Mouse (Mus musculus): ENCODE results near the gene Dffa. TPM values are rescaled to one million over a fixed set of nuclear protein-coding genes. Genes with fewer than 3 reads are reported as not detected.
A peak's percentile ranks its signal among the peaks of the same experiment; 100 is the strongest.

Gene Dffa
- 30.5 and 33.4 TPM in 2 replicates for polyA plus RNA-seq (2016; fragmentation: Nextera tagmentation; extraction: Ambion mirVana)

GRCm38 (mm10) chr4:149103875-149104561 lies at the start of gene Dffa:
Gene Dffa (plus strand): TSS chr4:149104146.
- H3K27ac ChIP-seq: peak within 1 kb of the TSS; percentile 81
- no peaks in the 10 kb centered on the region for H3K9me3 ChIP-seq
- under 1% methylated on average over 35 of the region's 35 CpGs for WGBS
- H3K27me3 ChIP-seq (ENCODE audit: poor library complexity, severe bottlenecking): no peaks in the 10 kb centered on the region
- H3K36me3 ChIP-seq (replicated peaks): peaks cover 17% of the 10 kb centered on the region
- peak; percentile 86 for DNase-seq (ENCODE audit: extremely low spot score, low spot score)
- H3K4me3 ChIP-seq: peak within 1 kb of the TSS; percentile 85
- H3K4me1 ChIP-seq: peaks cover 12% of the 10 kb centered on the region

- peaks cover 64% of the 10 kb centered on the region for H3K4me1 ChIP-seq
- 56% methylated on average over 6 of the region's 6 CpGs for WGBS
Observed at GRCm38 (mm10) chr4:149055847-149056246, 48.1 kb upstream of the Dffa start.

DNA sequence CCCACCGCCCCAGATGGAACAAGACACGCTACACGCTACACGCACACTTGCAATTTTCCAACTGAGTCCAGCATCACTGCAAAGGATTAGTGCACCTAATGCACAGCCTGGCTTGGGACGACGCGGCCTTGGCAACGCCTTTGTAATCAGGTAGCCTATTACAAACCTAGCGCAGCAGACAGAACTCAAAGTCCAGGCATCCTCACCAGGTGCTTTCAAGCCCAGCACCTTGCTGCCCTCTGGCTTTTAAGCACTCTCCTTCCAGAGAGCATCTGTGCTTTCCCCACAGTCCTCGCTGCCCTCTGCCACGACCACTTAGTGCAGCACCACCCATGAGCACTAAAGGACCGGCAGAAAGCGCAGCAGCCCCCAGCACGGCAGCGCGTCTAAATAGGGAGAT lies 47.0 kb upstream of the Dffa start:
- Histone ChIP-seq H3K4me3 (no peak overlapping the region), H3K36me3 (replicated peaks) (peaks cover 4% of the 10 kb centered on the region; the same call in 1 of the 2 replicates), H3K27ac (peak overlapping the region; percentile 53), H3K4me1 (peaks cover 68% of the 10 kb centered on the region), H3K27me3 (ENCODE audit: poor library complexity, severe bottlenecking) (peaks cover 3% of the 10 kb centered on the region; the same call in 1 of the 2 replicates), H3K9me3 (no peaks in the 10 kb centered on the region)
- DNase-seq (ENCODE audit: extremely low spot score, low spot score): no peak
- WGBS: 72% methylated on average over 16 of the region's 16 CpGs

More at GRCm38 (mm10) chr4:149055847-149056246, 48.1 kb upstream of the Dffa start:
- Histone ChIP-seq H3K36me3 (replicated peaks) (peaks cover 4% of the 10 kb centered on the region; the same call in 1 of the 2 replicates), H3K27me3 (ENCODE audit: poor library complexity, severe bottlenecking) (peaks cover 14% of the 10 kb centered on the region), H3K4me3 (no peak overlapping the region), H3K27ac (no peak overlapping the region), H3K9me3 (no peaks in the 10 kb centered on the region)
- no peak for DNase-seq (ENCODE audit: extremely low spot score, low spot score)

DNA sequence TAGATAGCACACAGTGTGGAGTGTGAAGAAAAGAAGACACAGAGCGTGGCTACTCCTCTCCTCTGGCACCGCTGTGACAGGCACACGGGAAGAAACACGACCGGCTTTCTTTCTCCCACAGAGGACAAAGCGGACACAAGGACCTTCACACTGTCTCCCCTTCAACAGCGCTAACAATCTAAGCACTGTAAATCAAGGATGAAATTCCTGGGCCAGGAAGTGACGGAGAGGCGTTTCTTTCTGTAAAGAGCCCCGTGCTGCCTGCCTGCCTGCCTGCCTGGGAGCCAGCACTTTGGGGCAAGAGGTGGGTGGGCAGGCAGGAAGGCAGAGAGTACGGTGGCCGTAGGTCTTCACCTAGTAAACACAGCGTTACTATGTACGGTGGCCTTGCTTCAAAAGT lies 46.5 kb upstream of the Dffa start:
- no peak for DNase-seq (ENCODE audit: extremely low spot score, low spot score)
- H3K4me3 ChIP-seq: no peak overlapping the region
- no peaks in the 10 kb centered on the region for H3K9me3 ChIP-seq
- H3K27me3 ChIP-seq (ENCODE audit: poor library complexity, severe bottlenecking): no peaks in the 10 kb centered on the region
- H3K36me3 ChIP-seq (replicated peaks): peaks cover 4% of the 10 kb centered on the region; the same call in 1 of the 2 replicates
- peaks cover 73% of the 10 kb centered on the region for H3K4me1 ChIP-seq
- 66% methylated on average over 14 of the region's 14 CpGs for WGBS
- peak overlapping the region; percentile 53 for H3K27ac ChIP-seq

DNA sequence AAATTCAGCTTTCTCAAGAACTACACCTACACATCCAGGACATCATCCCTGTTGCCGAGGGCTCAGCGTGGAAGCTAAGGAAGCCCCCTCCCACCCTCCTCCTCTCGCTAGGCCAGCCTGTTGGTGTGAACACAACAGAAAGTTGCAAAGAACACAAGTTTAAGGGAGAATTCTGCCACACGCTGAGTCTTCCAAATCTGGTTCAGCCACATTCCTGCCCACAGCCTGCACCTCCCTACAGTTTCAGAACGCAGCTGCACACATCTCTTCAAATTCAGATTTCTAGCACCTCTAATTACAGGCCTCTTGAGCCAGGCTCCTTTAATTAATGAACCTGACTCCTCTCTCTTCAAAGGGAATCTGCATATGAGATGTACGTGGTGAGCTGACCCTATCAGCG lies 45.6 kb upstream of the Dffa start:
- 50% methylated on average over 7 of the region's 7 CpGs for WGBS
- H3K27me3 ChIP-seq (ENCODE audit: poor library complexity, severe bottlenecking): no peaks in the 10 kb centered on the region
- 0 out of 2 replicates have a peak overlapping the region, but pooled peaks have one; percentile 53 for H3K27ac ChIP-seq
- peaks cover 4% of the 10 kb centered on the region; the same call in 1 of the 2 replicates for H3K36me3 ChIP-seq (replicated peaks)
- peaks cover 81% of the 10 kb centered on the region for H3K4me1 ChIP-seq
- no peak for DNase-seq (ENCODE audit: extremely low spot score, low spot score)
- H3K9me3 ChIP-seq: no peaks in the 10 kb centered on the region
- no peak overlapping the region for H3K4me3 ChIP-seq

DNA sequence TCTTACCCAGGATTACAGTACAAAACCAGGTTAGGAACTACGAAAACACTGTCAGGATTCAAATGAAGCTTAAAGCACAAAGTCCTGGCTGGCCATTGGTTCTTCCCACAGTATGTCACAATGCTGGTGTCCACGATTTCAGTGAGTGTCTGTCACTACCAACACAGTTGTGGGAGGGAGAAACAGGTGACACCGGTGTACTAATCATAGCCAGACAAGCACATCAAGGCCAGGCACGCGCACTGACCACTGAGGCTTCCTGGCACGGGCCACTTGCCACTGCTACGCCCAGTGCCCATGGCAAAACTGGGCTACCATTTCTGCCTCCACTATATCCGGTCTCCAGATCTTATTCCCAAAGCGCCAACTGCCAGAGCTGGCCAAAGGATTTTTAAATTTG lies 44.2 kb upstream of the Dffa start:
- 89% methylated on average over 9 of the region's 9 CpGs for WGBS
- DNase-seq (ENCODE audit: extremely low spot score, low spot score): no peak
- H3K9me3 ChIP-seq: no peaks in the 10 kb centered on the region
- H3K36me3 ChIP-seq (replicated peaks): peaks cover 4% of the 10 kb centered on the region; the same call in 1 of the 2 replicates
- H3K4me1 ChIP-seq: peaks cover 79% of the 10 kb centered on the region
- H3K27ac ChIP-seq: no peak overlapping the region
- no peaks in the 10 kb centered on the region for H3K27me3 ChIP-seq (ENCODE audit: poor library complexity, severe bottlenecking)
- H3K4me3 ChIP-seq: no peak overlapping the region

- H3K27me3 ChIP-seq (ENCODE audit: poor library complexity, severe bottlenecking): no peaks in the 10 kb centered on the region
- 42% methylated on average over 14 of the region's 14 CpGs for WGBS
- H3K36me3 ChIP-seq (replicated peaks): 0 out of 2 replicates have a peak, but pooled peaks cover 2% of the 10 kb centered on the region
- H3K9me3 ChIP-seq: no peaks in the 10 kb centered on the region
- no peak for DNase-seq (ENCODE audit: extremely low spot score, low spot score)
- no peak overlapping the region for H3K27ac ChIP-seq
- no peak overlapping the region for H3K4me3 ChIP-seq
- peaks cover 76% of the 10 kb centered on the region for H3K4me1 ChIP-seq
Observed at GRCm38 (mm10) chr4:149060621-149061431, 43.1 kb upstream of the Dffa start.

GRCm38 (mm10) chr4:149061432-149061718 lies 42.6 kb upstream of the Dffa start:
- no peaks in the 10 kb centered on the region for H3K27me3 ChIP-seq (ENCODE audit: poor library complexity, severe bottlenecking)
- H3K27ac ChIP-seq: no peak overlapping the region
- no peak for DNase-seq (ENCODE audit: extremely low spot score, low spot score)
- no peaks in the 10 kb centered on the region for H3K9me3 ChIP-seq
- H3K36me3 ChIP-seq (replicated peaks): 0 out of 2 replicates have a peak, but pooled peaks cover 2% of the 10 kb centered on the region
- peaks cover 75% of the 10 kb centered on the region for H3K4me1 ChIP-seq
- 77% methylated on average over 13 of the region's 13 CpGs for WGBS
- H3K4me3 ChIP-seq: no peak overlapping the region

GRCm38 (mm10) chr4:149062406-149063318 lies 41.3 kb upstream of the Dffa start:
- no peak overlapping the region for H3K4me3 ChIP-seq
- H3K4me1 ChIP-seq: peaks cover 63% of the 10 kb centered on the region
- no peaks in the 10 kb centered on the region for H3K9me3 ChIP-seq
- DNase-seq (ENCODE audit: extremely low spot score, low spot score): no peak
- no peak overlapping the region for H3K27ac ChIP-seq
- peaks cover 12% of the 10 kb centered on the region for H3K36me3 ChIP-seq (replicated peaks)
- WGBS: 61% methylated on average over 21 of the region's 21 CpGs
- H3K27me3 ChIP-seq (ENCODE audit: poor library complexity, severe bottlenecking): no peaks in the 10 kb centered on the region

- WGBS: 89% methylated on average over 23 of the region's 23 CpGs
- Histone ChIP-seq H3K27me3 (ENCODE audit: poor library complexity, severe bottlenecking) (no peaks in the 10 kb centered on the region), H3K9me3 (no peaks in the 10 kb centered on the region), H3K27ac (no peak overlapping the region), H3K4me3 (no peak overlapping the region), H3K4me1 (peaks cover 52% of the 10 kb centered on the region), H3K36me3 (replicated peaks) (peaks cover 22% of the 10 kb centered on the region)
- no peak for DNase-seq (ENCODE audit: extremely low spot score, low spot score)
Observed at GRCm38 (mm10) chr4:149064061-149064854, 39.7 kb upstream of the Dffa start.

- no peak for DNase-seq (ENCODE audit: extremely low spot score, low spot score)
Observed at GRCm38 (mm10) chr4:149066672-149067551, 37.0 kb upstream of the Dffa start.

More at GRCm38 (mm10) chr4:149066672-149067551, 37.0 kb upstream of the Dffa start:
- no peaks in the 10 kb centered on the region for H3K9me3 ChIP-seq
- 86% methylated on average over 22 of the region's 22 CpGs for WGBS
- H3K4me1 ChIP-seq: peaks cover 53% of the 10 kb centered on the region
- no peaks in the 10 kb centered on the region for H3K27me3 ChIP-seq (ENCODE audit: poor library complexity, severe bottlenecking)
- no peak overlapping the region for H3K4me3 ChIP-seq
- H3K27ac ChIP-seq: no peak overlapping the region
- peaks cover 29% of the 10 kb centered on the region for H3K36me3 ChIP-seq (replicated peaks)

Measured in forebrain, embryonic 10.5 days (tissue).